Mouse (Mus musculus) MEL (cell line): ENCODE data around the gene Hsd17b13.

ENCODE experiments used
- CTCF ChIP-seq, 3 experiments: IDR thresholded peaks in 2 of 3; conservative IDR thresholded peaks in 1 of 3; 2 replicates each; pipeline ENCODE4 v1.5.1; 2011 to 2012; ENCODE audit warnings: low read length in 3 of 3, low read depth in 2 of 3, mild to moderate bottlenecking in 2 of 3, improper control_type of control experiment in 1 of 3, inconsistent platforms in 1 of 3, mixed read lengths in 1 of 3, moderate library complexity in 1 of 3; ENCODE audit not compliant: control insufficient read depth in 1 of 3, insufficient read depth in 1 of 3, poor library complexity in 1 of 3, severe bottlenecking in 1 of 3
- EP300 ChIP-seq, 2 experiments: IDR thresholded peaks; 2 replicates each; pipeline ENCODE4 v1.6.1; 2011; ENCODE audit warnings: improper control_type of control experiment in 2 of 2, low read length in 2 of 2, low read depth in 1 of 2, mild to moderate bottlenecking in 1 of 2
- MAX ChIP-seq: IDR thresholded peaks from 2 replicates; pipeline ENCODE4 v1.6.1; 2011; ENCODE audit warnings: low read length, improper control_type of control experiment
- MAZ ChIP-seq: IDR thresholded peaks from 2 replicates; pipeline ENCODE4 v1.6.1; 2012; ENCODE audit warnings: low read depth, mild to moderate bottlenecking, inconsistent platforms, low read length, improper control_type of control experiment
- MEF2A ChIP-seq: IDR thresholded peaks from 2 replicates; pipeline ENCODE4 v1.6.1; 2014; ENCODE audit warnings: low read depth, mild to moderate bottlenecking, inconsistent platforms, low read length, improper control_type of control experiment; ENCODE audit not compliant: poor library complexity, insufficient replicate concordance, severe bottlenecking; ENCODE audit errors: extremely low read depth
- TAL1 ChIP-seq: IDR thresholded peaks from 2 replicates; pipeline ENCODE4 v1.6.1; 2012; ENCODE audit warnings: mild to moderate bottlenecking, inconsistent platforms, low read length, moderate library complexity, mixed read lengths
- USF1 ChIP-seq: IDR thresholded peaks from 2 replicates; pipeline ENCODE4 v1.6.1; 2014; ENCODE audit warnings: low read depth, mild to moderate bottlenecking, inconsistent platforms, low read length, improper control_type of control experiment, moderate library complexity

DNA sequence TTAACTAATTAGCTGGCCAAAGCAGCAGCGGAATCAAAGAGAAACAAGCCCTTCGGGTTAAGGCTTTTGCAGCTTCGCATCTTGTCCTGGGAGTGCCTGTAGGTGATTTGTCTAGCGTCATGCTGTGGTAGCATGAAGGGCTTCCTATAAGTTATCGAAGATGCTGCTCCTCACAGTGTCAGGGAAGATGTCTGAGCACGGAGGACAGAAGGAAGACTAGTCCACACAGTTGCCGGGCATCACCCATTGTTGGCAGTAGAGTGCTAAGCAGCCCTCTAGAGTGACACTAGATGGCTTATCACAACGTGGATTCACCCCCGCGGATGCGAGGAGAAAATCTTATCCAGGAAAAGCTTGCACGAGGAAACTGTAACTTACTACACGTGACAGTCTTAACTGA lies 4.4 kb downstream of the Hsd17b13 start:
- TF ChIP-seq EP300 (IDR thresholded peaks at IDR 0.05; ENCODE audit: low read depth in 1 of 2, low read length in 2 of 2) (no peak), CTCF (IDR thresholded peaks at IDR 0.05 in 2 of 3, conservative IDR thresholded peaks at IDR 0.05 in 1 of 3; ENCODE audit: control insufficient read depth in 1 of 3, insufficient read depth in 1 of 3, low read depth in 2 of 3, low read length in 3 of 3, poor library complexity in 1 of 3, severe bottlenecking in 1 of 3) (no peak), USF1 (no peak), MAZ (no peak), MAX (no peak), MEF2A (no peak), TAL1 (no peak)
